Mouse (Mus musculus) lung, postnatal 0 days (tissue): ENCODE data around the gene Nfe2l3. TPM values are rescaled to one million over a fixed set of nuclear protein-coding genes. Genes with fewer than 3 reads are reported as not detected.
A peak's percentile ranks its signal among the peaks of the same experiment; 100 is the strongest.

Experiments used
- ATAC-seq: fragments of 200-750 bp; cut with Nextera tagmentation; 2 replicates; pipeline ENCODE4 v1.8.0; 2017; ENCODE audit warnings: moderate library complexity
- DNase-seq: peaks from one replicate; pipeline ENCODE4 v3.0.0-alpha.2; 2016; ENCODE audit warnings: low spot score
- H3K27ac ChIP-seq: fragments of 300-500 bp; sonication (generic); 2 replicates; pipeline ENCODE4 v1.5.1; 2014; ENCODE audit warnings: antibody characterized with exemption, mild to moderate bottlenecking, low read length, mixed read lengths
- H3K27me3 ChIP-seq: fragments of 300-500 bp; sonication (generic); replicated peaks from 2 replicates; pipeline ENCODE4 v1.6.1; 2014; ENCODE audit warnings: low read length, mixed read lengths; ENCODE audit not compliant: insufficient read depth
- H3K36me3 ChIP-seq: fragments of 300-500 bp; sonication (generic); 2 replicates; pipeline ENCODE4 v1.6.1; 2014; ENCODE audit warnings: low read length, mixed read lengths; ENCODE audit not compliant: insufficient read depth
- H3K4me1 ChIP-seq: fragments of 300-500 bp; sonication (generic); 2 replicates; pipeline ENCODE4 v1.6.1; 2014; ENCODE audit warnings: antibody characterized with exemption, low read depth, low read length, mixed read lengths; ENCODE audit not compliant: insufficient read depth
- H3K4me2 ChIP-seq: fragments of 300-500 bp; sonication (generic); replicated peaks from 2 replicates; pipeline ENCODE4 v1.6.1; 2014; ENCODE audit warnings: low read depth, mild to moderate bottlenecking, low read length, moderate library complexity, mixed read lengths
- H3K4me3 ChIP-seq: fragments of 300-500 bp; sonication (generic); 2 replicates; pipeline ENCODE4 v1.5.1; 2014; ENCODE audit warnings: low read depth, low read length
- H3K9ac ChIP-seq: fragments of 300-500 bp; sonication (generic); replicated peaks from 2 replicates; pipeline ENCODE4 v1.6.1; 2014; ENCODE audit warnings: low read depth, mild to moderate bottlenecking
- H3K9me3 ChIP-seq: fragments of 300-500 bp; sonication (generic); 2 replicates; pipeline ENCODE4 v1.6.1; 2016; ENCODE audit warnings: low read length, mixed read lengths
- CTCF ChIP-seq: IDR thresholded peaks from 2 replicates; pipeline ENCODE4 v1.5.1; 2016; ENCODE audit warnings: antibody characterized with exemption, mild to moderate bottlenecking
- EP300 ChIP-seq: IDR thresholded peaks from 2 replicates; pipeline ENCODE4 v1.6.1; 2016; ENCODE audit warnings: antibody characterized with exemption, mild to moderate bottlenecking, control low read depth
- WGBS: fragments of 180-500 bp; shearing (Covaris S2); extraction: QIAGEN DNeasy Blood & Tissue Kit; methylation state at CpG from one replicate; pipeline ENCODE4 v1.1.7; 2014; 5-methylcytosine and 5-hydroxymethylcytosine counted together
- polyA plus RNA-seq: library from polyadenylated mRNA; unstranded; fragments of >200 nt; fragmentation: Nextera tagmentation; extraction: Ambion mirVana; gene quantifications from 2 replicates; pipeline ENCODE4 v1.2.1, GENCODE M21; 2015

Nfe2l3 gene
- polyA plus RNA-seq, 1 experiment from 2014 or later: 3.0 TPM

DNA sequence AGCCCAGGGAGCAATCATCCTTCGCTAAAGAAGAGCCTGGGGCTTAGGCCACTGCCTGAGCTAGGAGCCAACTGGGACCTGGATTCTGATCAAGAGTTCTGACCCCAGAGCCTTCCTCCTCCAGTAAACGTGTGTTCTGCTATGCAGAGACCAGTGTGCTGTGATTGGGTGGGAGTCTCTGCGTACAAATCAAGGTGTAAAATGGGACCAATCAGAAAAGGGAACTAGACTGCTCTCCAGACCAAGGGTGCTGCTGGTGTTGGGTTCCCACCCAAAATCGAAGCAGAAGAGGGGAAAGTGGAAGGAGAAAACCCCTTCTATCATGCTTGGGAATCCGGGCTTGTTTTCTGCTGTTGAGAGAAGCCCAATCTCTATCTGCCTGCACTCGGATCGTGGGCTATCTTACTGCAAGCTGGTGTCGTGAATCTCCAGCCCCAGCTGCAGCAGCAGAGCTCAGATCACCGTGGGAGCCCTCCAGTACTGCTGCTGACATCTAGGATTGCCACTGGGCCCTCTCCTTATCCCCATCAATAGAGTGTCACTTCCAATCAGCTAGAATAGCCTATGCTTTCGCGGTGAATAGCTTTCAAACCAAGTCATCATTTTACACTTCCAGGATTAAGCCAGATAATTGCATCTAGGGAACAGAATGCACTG lies 8.9 kb upstream of the Nfe2l3 start:
- no peak overlapping the region for H3K4me2 ChIP-seq
- no peaks in the 10 kb centered on the region for H3K4me1 ChIP-seq
- H3K27me3 ChIP-seq: no peaks in the 10 kb centered on the region
- H3K9ac ChIP-seq: no peak overlapping the region
- H3K9me3 ChIP-seq: no peaks in the 10 kb centered on the region
- 43% methylated on average over 11 of the region's 11 CpGs for WGBS
- DNase-seq (no peak), ATAC-seq (no peak)
- TF ChIP-seq CTCF (no peak), EP300 (no peak)
- no peak overlapping the region for H3K4me3 ChIP-seq
- H3K36me3 ChIP-seq: no peaks in the 10 kb centered on the region
- no peak overlapping the region for H3K27ac ChIP-seq

DNA sequence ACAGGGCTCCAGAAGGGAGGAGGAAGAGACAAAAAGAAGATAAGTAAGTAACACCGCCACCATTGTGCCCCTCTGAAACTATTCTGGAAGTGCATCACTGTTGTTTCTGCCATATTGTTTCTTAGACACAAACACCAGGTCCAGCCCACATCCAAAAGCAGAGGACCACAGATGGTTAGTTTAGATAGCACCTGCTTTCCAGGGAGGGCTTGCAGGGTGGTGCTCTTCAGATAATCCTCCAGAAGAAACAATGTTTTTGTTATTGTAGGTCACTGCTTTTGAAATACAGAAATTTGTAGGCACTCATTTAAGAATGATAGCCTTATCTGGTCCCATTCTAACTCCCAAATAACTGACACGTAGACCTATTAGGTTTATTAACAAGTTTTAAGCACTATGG lies 7.9 kb upstream of the Nfe2l3 start:
- TF ChIP-seq EP300 (no peak), CTCF (no peak)
- no peak overlapping the region for H3K9ac ChIP-seq
- H3K4me2 ChIP-seq: no peak overlapping the region
- DNase-seq (no peak), ATAC-seq (no peak)
- no peak overlapping the region for H3K27ac ChIP-seq
- H3K36me3 ChIP-seq: no peaks in the 10 kb centered on the region
- no peaks in the 10 kb centered on the region for H3K4me1 ChIP-seq
- WGBS: 78% methylated on average over 2 of the region's 2 CpGs
- no peak overlapping the region for H3K4me3 ChIP-seq
- H3K9me3 ChIP-seq: no peaks in the 10 kb centered on the region
- H3K27me3 ChIP-seq: no peaks in the 10 kb centered on the region

- Histone ChIP-seq H3K9ac (no peak overlapping the region), H3K9me3 (no peaks in the 10 kb centered on the region), H3K27me3 (peaks cover 17% of the 10 kb centered on the region; the same call in 1 of the 2 replicates), H3K36me3 (no peaks in the 10 kb centered on the region), H3K4me2 (no peak overlapping the region), H3K4me3 (no peak overlapping the region), H3K27ac (no peak overlapping the region), H3K4me1 (no peaks in the 10 kb centered on the region)
- WGBS: 27% methylated on average over 7 of the region's 7 CpGs
- ATAC-seq (no peak), DNase-seq (peak; percentile 13)
- TF ChIP-seq EP300 (no peak), CTCF (no peak)
These were observed 1.8 kb downstream of the Nfe2l3 start for GRCm38 (mm10) chr6:51434270-51434669.

GRCm38 (mm10) chr6:51437665-51438064 lies 5.2 kb downstream of the Nfe2l3 start:
- Histone ChIP-seq H3K4me1 (no peaks in the 10 kb centered on the region), H3K27me3 (0 out of 2 replicates have a peak, but pooled peaks cover 9% of the 10 kb centered on the region), H3K4me2 (no peak overlapping the region), H3K4me3 (no peak overlapping the region), H3K36me3 (no peaks in the 10 kb centered on the region), H3K27ac (no peak overlapping the region), H3K9ac (no peak overlapping the region), H3K9me3 (no peaks in the 10 kb centered on the region)
- WGBS: 31% methylated on average over 4 of the region's 4 CpGs
- DNase-seq (peak; percentile 71), ATAC-seq (peak; percentile 59)
- TF ChIP-seq EP300 (no peak), CTCF (no peak)

GRCm38 (mm10) chr6:51438826-51439330 lies 6.4 kb downstream of the Nfe2l3 start:
- WGBS: 72% methylated on average over 9 of the region's 9 CpGs
- no peak for TF ChIP-seq CTCF
- no peak for TF ChIP-seq EP300
- DNase-seq: no peak
- Histone ChIP-seq H3K4me2 (no peak overlapping the region), H3K4me3 (no peak overlapping the region), H3K9ac (no peak overlapping the region), H3K27ac (no peak overlapping the region), H3K4me1 (no peaks in the 10 kb centered on the region), H3K9me3 (no peaks in the 10 kb centered on the region), H3K36me3 (no peaks in the 10 kb centered on the region), H3K27me3 (no peaks in the 10 kb centered on the region)
- no peak for ATAC-seq

DNA sequence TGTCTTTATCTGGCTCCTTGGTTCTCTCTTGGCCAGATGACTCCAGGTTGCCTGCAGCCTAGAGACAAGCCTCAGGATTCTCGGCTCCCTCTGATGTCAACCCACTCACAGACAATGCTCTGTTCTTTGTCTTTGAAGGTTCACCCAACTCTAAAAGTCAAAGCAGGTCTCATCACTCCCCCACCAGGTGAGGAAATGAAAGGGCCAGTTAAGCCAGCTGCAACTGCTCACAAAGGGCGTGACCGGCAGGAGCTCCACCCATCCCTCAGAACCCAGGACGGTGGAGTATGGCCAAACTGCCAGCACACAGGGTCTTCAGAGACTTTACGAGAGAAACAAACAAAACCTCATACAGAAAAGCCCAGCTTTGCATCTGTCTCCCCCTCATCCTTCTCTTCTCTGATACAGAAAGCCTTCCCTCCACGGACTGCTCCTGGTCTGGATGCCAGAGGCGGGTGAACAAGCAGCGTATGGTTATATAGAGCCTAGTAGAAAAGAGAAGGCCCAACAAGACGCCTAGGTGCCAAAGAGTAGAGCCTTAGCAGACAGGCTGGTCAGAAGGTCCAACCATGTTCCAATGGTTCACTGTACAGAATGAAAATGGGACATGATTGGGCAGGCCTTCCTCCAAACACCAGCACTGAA lies 9.8 kb downstream of the Nfe2l3 start:
- Histone ChIP-seq H3K4me3 (no peak overlapping the region), H3K9me3 (no peaks in the 10 kb centered on the region), H3K36me3 (no peaks in the 10 kb centered on the region), H3K27ac (no peak overlapping the region), H3K9ac (no peak overlapping the region), H3K4me2 (no peak overlapping the region), H3K4me1 (no peaks in the 10 kb centered on the region), H3K27me3 (no peaks in the 10 kb centered on the region)
- TF ChIP-seq EP300: no peak
- ATAC-seq: no peak
- no peak for DNase-seq
- 52% methylated on average over 9 of the region's 9 CpGs for WGBS
